Mouse (Mus musculus): ENCODE data around the gene Tfr2. TPM values are rescaled to one million over a fixed set of nuclear protein-coding genes. Genes with fewer than 3 reads are reported as not detected.

The Tfr2 gene
- polyA plus RNA-seq, 1 experiment from 2014 or later = 0.97 TPM

GRCm38 (mm10) chr5:137630602-137631001 lies 61.0 kb downstream of the Tfr2 start:
- H3K9ac ChIP-seq = peak overlapping the region; percentile 84
- H3K4me2 ChIP-seq (replicated peaks) = peak overlapping the region; percentile 85
- H3K4me1 ChIP-seq (replicated peaks) = peaks cover 38% of the 10 kb centered on the region
- WGBS = 10% methylated on average over 3 of the region's 3 CpGs
- H3K27me3 ChIP-seq (replicated peaks) = no peaks in the 10 kb centered on the region
- no peaks in the 10 kb centered on the region for H3K9me3 ChIP-seq
- H3K27ac ChIP-seq = peak overlapping the region; percentile 99
- H3K4me3 ChIP-seq (replicated peaks) = peak overlapping the region; percentile 91
- ATAC-seq = no peak
- H3K36me3 ChIP-seq = peaks cover 8% of the 10 kb centered on the region

- Histone ChIP-seq H3K4me1 (replicated peaks) (peaks cover 38% of the 10 kb centered on the region), H3K4me3 (replicated peaks) (peak overlapping the region; percentile 91), H3K4me2 (replicated peaks) (peak overlapping the region; percentile 85), H3K9ac (peak overlapping the region; percentile 84), H3K27ac (peak overlapping the region; percentile 99), H3K36me3 (peaks cover 12% of the 10 kb centered on the region), H3K9me3 (no peaks in the 10 kb centered on the region), H3K27me3 (replicated peaks) (no peaks in the 10 kb centered on the region)
- WGBS = 53% methylated on average over 9 of the region's 9 CpGs
- no peak for ATAC-seq
These were observed 61.5 kb downstream of the Tfr2 start for GRCm38 (mm10) chr5:137631171-137631570.

- peak overlapping the region; percentile 35 for H3K9ac ChIP-seq
- no peaks in the 10 kb centered on the region for H3K27me3 ChIP-seq (replicated peaks)
- WGBS = 49% methylated on average over 4 of the region's 4 CpGs
- H3K9me3 ChIP-seq = no peaks in the 10 kb centered on the region
- H3K4me2 ChIP-seq (replicated peaks) = peak overlapping the region; percentile 85
- peak overlapping the region; percentile 99; the same call in 1 of the 2 replicates for H3K27ac ChIP-seq
- peaks cover 16% of the 10 kb centered on the region for H3K36me3 ChIP-seq
- no peak for ATAC-seq
- H3K4me3 ChIP-seq (replicated peaks) = peak overlapping the region; percentile 91; the same call in 1 of the 2 replicates
- H3K4me1 ChIP-seq (replicated peaks) = peaks cover 38% of the 10 kb centered on the region
These were observed 62.0 kb downstream of the Tfr2 start for GRCm38 (mm10) chr5:137631591-137631990.

GRCm38 (mm10) chr5:137633397-137634084 lies 63.9 kb downstream of the Tfr2 start:
- Histone ChIP-seq H3K4me3 (replicated peaks) (no peak overlapping the region), H3K9me3 (no peaks in the 10 kb centered on the region), H3K4me1 (replicated peaks) (peaks cover 38% of the 10 kb centered on the region), H3K27me3 (replicated peaks) (no peaks in the 10 kb centered on the region), H3K9ac (no peak overlapping the region), H3K36me3 (peaks cover 34% of the 10 kb centered on the region), H3K4me2 (replicated peaks) (no peak overlapping the region), H3K27ac (no peak overlapping the region)
- 77% methylated on average over 12 of the region's 12 CpGs for WGBS
- ATAC-seq = no peak

Other genes starting within 250 kb of the Tfr2 start
- gene Slc12a9, start 236.2 kb upstream of the Tfr2 start, polyA plus RNA-seq (2015; fragmentation: Nextera tagmentation; extraction: Ambion mirVana) = 14.3 and 15.9 TPM in 2 replicates
- 36.7 and 37.6 TPM in 2 replicates for gene Ephb4, start 219.7 kb upstream of the Tfr2 start, polyA plus RNA-seq (2015; fragmentation: Nextera tagmentation; extraction: Ambion mirVana)
- 0.52 and 0.93 TPM in 2 replicates for gene Zan, start 92.8 kb upstream of the Tfr2 start, polyA plus RNA-seq (2015; fragmentation: Nextera tagmentation; extraction: Ambion mirVana)
- 60.4 and 64.2 TPM in 2 replicates for gene Pop7, start 67.3 kb upstream of the Tfr2 start, polyA plus RNA-seq (2015; fragmentation: Nextera tagmentation; extraction: Ambion mirVana)
- gene Gigyf1, start 51.3 kb upstream of the Tfr2 start, polyA plus RNA-seq (2015; fragmentation: Nextera tagmentation; extraction: Ambion mirVana) = 8.4 and 10.4 TPM in 2 replicates
- gene Epo, start 36.6 kb upstream of the Tfr2 start, polyA plus RNA-seq (2015; fragmentation: Nextera tagmentation; extraction: Ambion mirVana) = 0.42 and 0.63 TPM in 2 replicates
- gene Gnb2, start 36.3 kb upstream of the Tfr2 start, polyA plus RNA-seq (2015; fragmentation: Nextera tagmentation; extraction: Ambion mirVana) = 341 and 386 TPM in 2 replicates
- 4.5 and 6.0 TPM in 2 replicates for gene Actl6b, start 16.3 kb upstream of the Tfr2 start, polyA plus RNA-seq (2015; fragmentation: Nextera tagmentation; extraction: Ambion mirVana)
- gene Mospd3, start 31.2 kb downstream of the Tfr2 start, polyA plus RNA-seq (2015; fragmentation: Nextera tagmentation; extraction: Ambion mirVana) = 24.6 and 29.6 TPM in 2 replicates
- gene Pcolce, start 43.9 kb downstream of the Tfr2 start, polyA plus RNA-seq (2015; fragmentation: Nextera tagmentation; extraction: Ambion mirVana) = 103 and 109 TPM in 2 replicates
- 0.15 TPM in 1 of 2 replicates, not detected in the other for gene Fbxo24, start 59.2 kb downstream of the Tfr2 start, polyA plus RNA-seq (2015; fragmentation: Nextera tagmentation; extraction: Ambion mirVana)
- 34.7 and 36.3 TPM in 2 replicates for gene Lrch4, start 59.3 kb downstream of the Tfr2 start, polyA plus RNA-seq (2015; fragmentation: Nextera tagmentation; extraction: Ambion mirVana)
- gene Gm20605, start 59.3 kb downstream of the Tfr2 start, polyA plus RNA-seq (2015; fragmentation: Nextera tagmentation; extraction: Ambion mirVana) = 7.4 and 8.0 TPM in 2 replicates
- 5.5 and 8.9 TPM in 2 replicates for gene Sap25, start 71.5 kb downstream of the Tfr2 start, polyA plus RNA-seq (2015; fragmentation: Nextera tagmentation; extraction: Ambion mirVana)
- 0.13 and 0.18 TPM in 2 replicates for gene Irs3, start 75.9 kb downstream of the Tfr2 start, polyA plus RNA-seq (2015; fragmentation: Nextera tagmentation; extraction: Ambion mirVana)
- gene Agfg2, start 114.9 kb downstream of the Tfr2 start, polyA plus RNA-seq (2015; fragmentation: Nextera tagmentation; extraction: Ambion mirVana) = 19.5 and 20.8 TPM in 2 replicates
- gene Nyap1, start 171.8 kb downstream of the Tfr2 start, polyA plus RNA-seq (2015; fragmentation: Nextera tagmentation; extraction: Ambion mirVana) = 2.3 and 2.8 TPM in 2 replicates
- 117 and 118 TPM in 2 replicates for gene Tsc22d4, start 175.9 kb downstream of the Tfr2 start, polyA plus RNA-seq (2015; fragmentation: Nextera tagmentation; extraction: Ambion mirVana)
- gene Ppp1r35, start 209.0 kb downstream of the Tfr2 start, polyA plus RNA-seq (2015; fragmentation: Nextera tagmentation; extraction: Ambion mirVana) = 22.3 and 22.7 TPM in 2 replicates
- gene Mepce, start 217.8 kb downstream of the Tfr2 start, polyA plus RNA-seq (2015; fragmentation: Nextera tagmentation; extraction: Ambion mirVana) = 8.9 and 9.2 TPM in 2 replicates
- gene Zcwpw1, start 218.0 kb downstream of the Tfr2 start, polyA plus RNA-seq (2015; fragmentation: Nextera tagmentation; extraction: Ambion mirVana) = 13.6 and 15.6 TPM in 2 replicates

Measured in intestine, embryonic 15.5 days (tissue).